Mouse (Mus musculus): ENCODE data around the gene Eef1akmt1.

Gene Eef1akmt1

DNA sequence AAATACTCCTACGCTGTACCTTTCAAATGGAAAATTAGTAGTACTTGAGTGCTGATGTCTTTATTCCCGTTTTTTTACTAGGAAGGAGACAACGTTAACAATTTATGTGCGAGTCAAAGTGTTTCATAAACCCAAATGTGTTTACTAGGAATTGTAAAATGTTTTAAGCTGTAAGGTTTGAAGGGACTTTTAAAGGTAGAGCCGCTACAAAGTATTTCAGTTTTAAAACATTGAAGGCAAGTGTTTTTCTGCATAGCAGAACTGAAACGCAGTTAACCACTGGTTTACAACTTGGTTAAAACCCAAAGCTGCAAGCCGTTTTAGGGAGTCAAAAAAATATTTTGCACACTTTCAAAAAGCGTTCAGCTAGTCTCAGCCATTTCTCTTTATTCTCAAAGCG is 47.6 kb downstream of the Eef1akmt1 start:
- ATAC-seq (ENCODE audit: low TSS enrichment): no peak

- ATAC-seq (ENCODE audit: low TSS enrichment): peak; percentile 89
Measured at GRCm38 (mm10) chr14:57517001-57517400, 54.4 kb downstream of the Eef1akmt1 start.

DNA sequence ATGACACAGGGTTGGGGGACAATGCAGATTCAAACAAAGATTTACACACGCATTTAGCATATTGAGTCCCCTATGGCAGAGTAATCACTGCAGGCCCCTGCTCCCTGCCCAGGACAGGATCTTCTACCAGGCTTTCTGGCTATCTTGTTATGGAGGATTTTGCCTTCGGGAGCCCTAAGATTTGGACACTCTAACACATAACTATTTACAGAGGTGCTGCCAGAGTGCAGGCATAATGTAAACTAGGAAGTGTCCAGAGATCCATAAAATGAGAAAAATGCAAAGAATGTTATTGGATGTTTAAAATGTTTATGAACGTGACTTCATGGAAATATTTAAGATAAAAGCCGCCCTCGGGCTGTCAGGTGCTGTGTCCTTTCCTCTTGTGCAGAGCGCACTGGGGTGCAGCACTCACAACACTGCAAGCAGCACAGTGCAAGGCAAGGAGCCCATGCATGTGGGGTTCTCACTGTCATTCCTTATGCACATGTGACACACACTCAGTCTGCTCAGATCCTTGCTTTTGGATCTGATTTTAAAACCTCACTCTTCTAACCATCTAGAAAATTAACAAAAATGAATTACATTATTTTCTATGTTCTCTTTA is 56.2 kb downstream of the Eef1akmt1 start:
- ATAC-seq (ENCODE audit: low TSS enrichment): no peak

DNA sequence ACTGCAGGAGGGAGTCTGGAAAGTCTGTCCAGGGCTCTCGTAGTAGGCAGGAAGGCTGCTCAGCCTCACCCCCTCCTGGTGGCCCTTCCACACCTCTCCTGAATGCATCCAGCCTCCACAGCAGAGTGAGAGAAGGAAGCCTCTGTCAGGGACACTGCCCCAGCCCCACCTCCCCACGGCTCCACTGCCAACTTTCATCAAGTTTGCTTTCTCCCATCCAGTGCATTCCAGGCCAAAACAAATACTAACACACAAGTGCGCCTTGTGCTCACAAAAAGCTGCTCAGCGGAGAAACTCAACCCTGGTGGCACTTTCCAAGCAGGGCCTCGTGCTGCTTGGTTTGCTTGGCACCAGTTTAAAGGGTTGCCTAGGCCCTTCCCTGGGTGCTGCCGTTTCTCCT is 61.9 kb downstream of the Eef1akmt1 start:
- peak; percentile 53; the same call in 1 of the 2 replicates for ATAC-seq (ENCODE audit: low TSS enrichment)

DNA sequence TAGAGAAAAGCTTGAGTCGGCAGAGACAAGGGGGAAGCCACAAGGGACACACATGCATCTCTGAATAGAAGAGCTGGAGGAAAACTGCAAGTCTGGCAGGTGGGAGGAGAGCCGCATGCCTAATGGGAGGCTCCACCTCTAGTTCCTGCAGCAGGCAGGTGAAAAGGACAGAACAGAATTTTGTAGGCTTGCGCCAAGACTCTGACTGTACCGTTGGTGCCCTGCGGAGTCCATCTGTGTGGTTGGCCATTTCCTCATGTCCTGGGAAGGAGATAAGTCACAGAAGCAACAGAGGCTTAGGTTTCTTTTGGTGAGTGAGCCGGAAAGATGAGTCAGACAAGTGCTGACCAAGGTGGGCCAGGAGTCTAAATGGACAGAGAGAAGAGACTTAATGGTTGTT is 67.7 kb downstream of the Eef1akmt1 start:
- no peak for ATAC-seq (ENCODE audit: low TSS enrichment)
